Mouse (Mus musculus): ENCODE results near the gene Map3k4. TPM values are rescaled to one million over a fixed set of nuclear protein-coding genes. Genes with fewer than 3 reads are reported as not detected.
A peak's percentile ranks its signal among the peaks of the same experiment; 100 is the strongest.

Gene Map3k4
- polyA plus RNA-seq, 1 experiment from 2014 or later, result 63.0 TPM

DNA sequence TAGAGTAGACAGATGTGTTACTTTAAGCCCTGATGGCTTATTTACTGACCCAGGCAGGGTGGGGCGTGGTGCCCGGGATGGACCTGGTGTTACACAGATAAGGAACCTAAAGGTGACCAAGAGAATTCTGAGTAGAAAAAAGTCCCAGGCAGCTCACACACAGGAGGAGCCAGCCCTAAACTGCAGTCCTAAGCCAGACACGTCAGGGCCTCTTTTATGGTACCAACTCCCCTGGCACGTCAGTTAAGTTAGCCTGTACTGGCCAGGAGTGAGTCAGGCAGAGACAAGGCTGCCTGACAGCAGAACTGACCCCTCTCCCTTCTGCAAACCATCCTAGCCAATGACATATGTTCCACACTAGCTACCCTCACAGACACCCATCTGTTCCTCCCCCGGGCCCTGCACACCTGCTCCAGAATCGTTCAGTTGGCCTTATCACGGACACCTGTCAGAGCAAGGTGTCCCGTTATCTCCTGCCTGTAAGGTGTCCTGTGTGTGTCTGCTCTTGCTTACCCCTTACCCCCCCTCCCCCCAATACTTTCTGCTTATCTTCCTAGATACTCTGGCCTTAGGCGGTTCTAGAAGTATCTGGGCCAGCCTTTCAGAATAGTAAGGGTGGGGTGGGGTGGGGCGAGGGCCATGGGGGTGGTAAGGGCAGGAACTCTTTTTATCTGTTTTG lies 113.4 kb downstream of the Map3k4 start:
- no peaks in the 10 kb centered on the region for H3K9me3 ChIP-seq
- 0 out of 2 replicates have a peak overlapping the region, but pooled peaks have one; percentile 23 for H3K9ac ChIP-seq (replicated peaks)
- peak overlapping the region; percentile 62 for H3K27ac ChIP-seq

DNA sequence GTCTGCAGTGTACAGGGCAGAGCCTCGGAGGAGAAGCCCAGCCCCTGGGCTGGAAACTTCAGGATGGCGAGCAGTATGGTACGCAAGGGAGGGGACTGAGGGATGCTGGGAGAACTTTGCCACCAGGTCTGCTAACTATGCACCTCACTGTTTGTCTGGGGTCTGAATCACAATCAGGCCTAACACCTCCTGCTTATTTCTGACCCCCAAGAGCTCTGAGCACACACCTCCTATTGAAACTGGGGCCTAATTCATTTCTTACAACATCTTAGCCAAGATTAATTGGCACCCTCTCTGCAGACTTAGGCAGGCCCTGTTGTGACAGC lies 113.9 kb downstream of the Map3k4 start:
- 0 out of 2 replicates have a peak overlapping the region, but pooled peaks have one; percentile 23 for H3K9ac ChIP-seq (replicated peaks)
- no peak overlapping the region for H3K4me2 ChIP-seq
- WGBS, result 62% methylated on average over 3 of the region's 3 CpGs
- peaks cover 3% of the 10 kb centered on the region; the same call in 1 of the 2 replicates for H3K27me3 ChIP-seq
- H3K36me3 ChIP-seq, result peaks cover 11% of the 10 kb centered on the region; the same call in 1 of the 2 replicates
- no peak for ATAC-seq (ENCODE audit: insufficient number of reproducible peaks, insufficient read depth, low FRiP score, low TSS enrichment, low read depth)
- no peaks in the 10 kb centered on the region for H3K9me3 ChIP-seq
- peaks cover 53% of the 10 kb centered on the region for H3K4me1 ChIP-seq (replicated peaks)
- no peak overlapping the region for H3K4me3 ChIP-seq (replicated peaks)
- H3K27ac ChIP-seq, result peak overlapping the region; percentile 47; the same call in 1 of the 2 replicates

More for the DNA sequence above, 113.4 kb downstream of the Map3k4 start:
- H3K4me3 ChIP-seq (replicated peaks), result no peak overlapping the region
- H3K36me3 ChIP-seq, result 0 out of 2 replicates have a peak, but pooled peaks cover 6% of the 10 kb centered on the region
- H3K4me1 ChIP-seq (replicated peaks), result peaks cover 53% of the 10 kb centered on the region
- ATAC-seq (ENCODE audit: insufficient number of reproducible peaks, insufficient read depth, low FRiP score, low TSS enrichment, low read depth), result peak; percentile 45; the same call in 1 of the 2 replicates
- H3K4me2 ChIP-seq, result 0 out of 2 replicates have a peak overlapping the region, but pooled peaks have one; percentile 1
- 59% methylated on average over 10 of the region's 10 CpGs for WGBS
- peaks cover 3% of the 10 kb centered on the region; the same call in 1 of the 2 replicates for H3K27me3 ChIP-seq

DNA sequence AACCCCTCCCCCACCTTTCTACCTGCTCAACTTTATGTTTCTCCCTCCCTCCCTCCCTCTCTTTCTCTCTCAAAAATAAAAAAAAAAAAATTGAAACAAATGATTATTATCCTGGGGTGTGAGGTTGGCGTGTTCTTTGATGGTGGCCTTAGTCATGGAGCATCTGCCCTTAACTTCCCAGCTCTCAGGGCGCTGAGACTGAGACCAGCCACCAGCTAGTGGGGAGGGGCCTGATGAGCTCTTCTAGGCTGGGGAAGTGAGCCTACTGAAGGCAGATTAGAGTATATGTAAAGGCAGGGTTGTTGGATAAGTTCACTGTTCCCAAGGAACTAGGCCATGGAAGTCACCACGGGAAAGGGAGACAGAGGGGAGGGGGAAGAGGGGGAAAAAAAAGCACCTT lies 114.3 kb downstream of the Map3k4 start:
- Histone ChIP-seq H3K9ac (replicated peaks) (no peak overlapping the region), H3K4me1 (replicated peaks) (peaks cover 53% of the 10 kb centered on the region), H3K4me2 (no peak overlapping the region), H3K36me3 (peaks cover 15% of the 10 kb centered on the region; the same call in 1 of the 2 replicates), H3K4me3 (replicated peaks) (no peak overlapping the region), H3K9me3 (no peaks in the 10 kb centered on the region), H3K27me3 (peaks cover 3% of the 10 kb centered on the region; the same call in 1 of the 2 replicates), H3K27ac (peak overlapping the region; percentile 47; the same call in 1 of the 2 replicates)
- no peak for ATAC-seq (ENCODE audit: insufficient number of reproducible peaks, insufficient read depth, low FRiP score, low TSS enrichment, low read depth)
- 65% methylated on average over 3 of the region's 3 CpGs for WGBS

DNA sequence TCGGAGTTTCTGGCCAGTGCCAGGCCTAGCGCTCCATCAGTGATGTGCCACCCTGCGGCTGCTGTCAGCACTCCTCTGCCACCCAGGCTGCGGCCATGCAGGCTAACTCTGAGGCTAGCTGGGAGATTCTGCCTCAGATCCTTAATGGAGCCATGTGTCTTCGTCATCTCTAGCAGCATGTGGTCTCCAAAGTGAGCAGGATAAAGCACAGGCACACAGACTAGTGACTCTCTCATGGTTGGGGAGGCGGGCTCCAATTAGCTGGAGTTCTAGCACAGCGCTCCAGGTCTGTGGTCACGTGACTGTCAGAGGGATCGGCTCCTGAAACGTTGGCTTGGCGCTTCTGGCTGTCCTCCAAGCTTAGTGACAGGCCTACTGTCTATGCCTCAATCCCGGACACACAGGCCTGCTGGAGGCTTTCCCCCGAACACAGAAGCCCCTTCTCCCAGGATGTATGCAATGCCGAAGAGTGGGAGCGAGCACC lies 115.1 kb downstream of the Map3k4 start:
- no peak for ATAC-seq (ENCODE audit: insufficient number of reproducible peaks, insufficient read depth, low FRiP score, low TSS enrichment, low read depth)
- no peak overlapping the region for H3K4me3 ChIP-seq (replicated peaks)
- H3K9me3 ChIP-seq, result no peaks in the 10 kb centered on the region
- H3K27ac ChIP-seq, result 0 out of 2 replicates have a peak overlapping the region, but pooled peaks have one; percentile 13
- peaks cover 17% of the 10 kb centered on the region; the same call in 1 of the 2 replicates for H3K36me3 ChIP-seq
- peaks cover 51% of the 10 kb centered on the region for H3K4me1 ChIP-seq (replicated peaks)
- no peak overlapping the region for H3K4me2 ChIP-seq
- WGBS, result 60% methylated on average over 15 of the region's 15 CpGs
- H3K9ac ChIP-seq (replicated peaks), result no peak overlapping the region
- H3K27me3 ChIP-seq, result peaks cover 3% of the 10 kb centered on the region; the same call in 1 of the 2 replicates

DNA sequence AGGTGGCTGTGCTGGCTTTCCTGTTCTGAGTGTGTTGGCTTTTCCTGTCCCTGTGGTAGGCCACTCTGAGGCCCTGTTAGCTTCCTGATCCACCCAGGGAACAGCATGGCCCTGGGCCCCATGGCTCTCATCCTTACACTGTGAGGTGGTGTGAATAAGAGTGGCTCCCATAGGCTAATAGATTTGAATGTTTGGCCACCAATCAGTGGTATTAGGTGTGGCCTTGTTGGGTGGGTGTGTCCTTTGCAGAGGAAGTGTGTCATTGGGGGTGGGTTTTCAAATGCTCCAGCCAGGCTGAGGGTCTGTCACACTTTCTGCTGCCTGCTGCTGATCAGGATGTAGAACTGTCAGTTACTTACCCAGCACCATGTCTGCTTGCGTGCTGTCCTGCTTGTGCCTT lies 117.5 kb downstream of the Map3k4 start:
- 88% methylated on average over 1 of the region's 1 CpGs for WGBS
- no peak overlapping the region for H3K9ac ChIP-seq (replicated peaks)
- H3K4me2 ChIP-seq, result no peak overlapping the region
- peaks cover 27% of the 10 kb centered on the region; the same call in 1 of the 2 replicates for H3K36me3 ChIP-seq
- peaks cover 29% of the 10 kb centered on the region for H3K4me1 ChIP-seq (replicated peaks)
- no peak overlapping the region for H3K4me3 ChIP-seq (replicated peaks)
- peaks cover 3% of the 10 kb centered on the region; the same call in 1 of the 2 replicates for H3K27me3 ChIP-seq
- no peaks in the 10 kb centered on the region for H3K9me3 ChIP-seq
- no peak overlapping the region for H3K27ac ChIP-seq
- ATAC-seq (ENCODE audit: insufficient number of reproducible peaks, insufficient read depth, low FRiP score, low TSS enrichment, low read depth), result no peak

DNA sequence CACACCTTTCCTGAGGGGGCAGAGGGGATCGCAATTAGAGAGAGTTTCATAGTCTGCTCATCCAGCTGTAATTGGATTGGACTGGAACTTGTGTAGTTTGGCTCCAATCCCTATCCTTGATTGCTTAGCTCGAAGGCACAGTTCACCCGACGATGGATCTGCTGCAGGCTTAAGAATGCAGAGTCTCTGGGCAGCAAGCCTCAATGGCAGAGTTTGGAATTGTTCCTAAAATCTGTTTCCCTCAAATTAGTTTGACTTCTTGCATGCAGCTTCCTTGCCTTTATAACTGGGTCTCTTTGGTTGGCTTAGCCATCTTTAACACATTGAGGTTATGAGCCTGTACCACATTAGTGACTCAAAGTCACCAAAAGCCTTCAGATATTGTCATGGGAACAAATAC lies 118.7 kb downstream of the Map3k4 start:
- WGBS, result 77% methylated on average over 4 of the region's 4 CpGs
- peaks cover 29% of the 10 kb centered on the region for H3K4me1 ChIP-seq (replicated peaks)
- H3K9me3 ChIP-seq, result no peaks in the 10 kb centered on the region
- H3K4me3 ChIP-seq (replicated peaks), result no peak overlapping the region
- H3K9ac ChIP-seq (replicated peaks), result no peak overlapping the region
- peaks cover 27% of the 10 kb centered on the region; the same call in 1 of the 2 replicates for H3K36me3 ChIP-seq
- no peak for ATAC-seq (ENCODE audit: insufficient number of reproducible peaks, insufficient read depth, low FRiP score, low TSS enrichment, low read depth)
- peaks cover 3% of the 10 kb centered on the region; the same call in 1 of the 2 replicates for H3K27me3 ChIP-seq
- no peak overlapping the region for H3K27ac ChIP-seq
- H3K4me2 ChIP-seq, result no peak overlapping the region

DNA sequence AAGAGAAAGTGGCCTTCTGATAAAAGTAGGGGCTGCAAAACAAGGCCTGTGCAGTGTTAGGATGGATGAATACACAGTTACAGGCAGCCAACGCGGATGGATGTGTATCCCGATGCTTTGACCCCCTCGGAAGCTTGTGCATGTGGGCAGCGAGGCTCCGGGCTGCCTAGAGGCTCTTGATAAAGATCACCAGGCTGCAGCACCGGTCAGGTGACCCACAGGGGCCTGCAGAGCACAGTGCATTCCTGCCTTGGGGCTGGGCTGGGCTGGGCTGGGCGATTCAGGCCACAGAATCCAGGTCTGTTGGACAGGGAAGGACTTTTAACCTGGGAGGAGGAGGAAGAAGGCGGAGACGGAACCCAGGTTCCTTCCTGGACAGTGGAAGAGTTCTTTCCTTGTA lies 123.0 kb downstream of the Map3k4 start:
- Histone ChIP-seq H3K27me3 (no peaks in the 10 kb centered on the region), H3K4me3 (replicated peaks) (no peak overlapping the region), H3K9me3 (no peaks in the 10 kb centered on the region), H3K9ac (replicated peaks) (no peak overlapping the region), H3K36me3 (peaks cover 27% of the 10 kb centered on the region; the same call in 1 of the 2 replicates), H3K4me2 (peak overlapping the region; percentile 6; the same call in 1 of the 2 replicates), H3K27ac (peak overlapping the region; percentile 77), H3K4me1 (replicated peaks) (peaks cover 18% of the 10 kb centered on the region)
- ATAC-seq (ENCODE audit: insufficient number of reproducible peaks, insufficient read depth, low FRiP score, low TSS enrichment, low read depth), result no peak
- WGBS, result 48% methylated on average over 10 of the region's 10 CpGs

DNA sequence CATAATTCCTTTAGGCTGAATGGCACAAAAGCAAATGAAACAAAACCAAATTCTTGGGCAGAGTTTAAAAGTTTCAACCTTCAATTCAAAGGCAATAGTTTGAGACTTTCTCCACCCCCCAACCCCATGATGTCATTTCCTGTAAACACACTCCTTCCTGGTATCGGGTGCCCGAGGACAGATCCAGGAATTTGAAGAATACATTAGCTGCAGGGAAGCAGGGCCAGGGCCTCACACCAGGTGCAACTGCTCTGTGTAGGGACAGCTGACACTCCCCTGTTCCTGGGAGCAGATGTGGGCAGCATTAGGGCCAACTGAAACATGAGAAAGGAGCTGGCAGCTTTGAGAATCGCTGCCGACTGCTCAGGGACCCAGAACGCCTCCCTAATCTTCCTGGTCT lies 123.5 kb downstream of the Map3k4 start:
- WGBS, result 17% methylated on average over 5 of the region's 5 CpGs
- Histone ChIP-seq H3K27ac (peak overlapping the region; percentile 77), H3K9ac (replicated peaks) (no peak overlapping the region)

DNA sequence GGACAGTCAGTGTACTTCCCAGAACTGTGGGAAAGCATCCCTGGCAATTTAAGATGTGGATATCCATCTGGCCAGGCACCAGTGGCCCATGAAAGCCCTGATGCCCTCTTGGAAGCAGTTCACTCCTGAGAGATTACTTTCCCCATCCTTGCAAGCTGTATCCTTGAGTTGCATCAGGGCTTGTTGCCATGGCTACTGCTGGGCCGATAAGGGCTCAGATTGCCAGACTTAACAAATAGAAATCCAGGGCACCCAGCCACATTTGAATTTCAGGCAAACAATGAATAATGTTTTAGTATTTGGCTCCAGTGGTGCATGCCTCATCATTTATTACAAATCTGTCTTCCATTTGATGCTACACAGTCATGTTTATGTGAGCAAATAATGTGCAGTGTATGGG lies 130.8 kb downstream of the Map3k4 start:
- Histone ChIP-seq H3K36me3 (peaks cover 12% of the 10 kb centered on the region; the same call in 1 of the 2 replicates), H3K4me2 (no peak overlapping the region), H3K9ac (replicated peaks) (no peak overlapping the region), H3K27me3 (no peaks in the 10 kb centered on the region), H3K4me3 (replicated peaks) (no peak overlapping the region), H3K27ac (no peak overlapping the region), H3K4me1 (replicated peaks) (no peaks in the 10 kb centered on the region), H3K9me3 (0 out of 2 replicates have a peak, but pooled peaks cover 4% of the 10 kb centered on the region)
- WGBS, result 70% methylated on average over 1 of the region's 1 CpGs
- ATAC-seq (ENCODE audit: insufficient number of reproducible peaks, insufficient read depth, low FRiP score, low TSS enrichment, low read depth), result no peak

More for the DNA sequence above, 123.5 kb downstream of the Map3k4 start:
- Histone ChIP-seq H3K36me3 (peaks cover 26% of the 10 kb centered on the region; the same call in 1 of the 2 replicates), H3K4me2 (peak overlapping the region; percentile 6; the same call in 1 of the 2 replicates), H3K4me1 (replicated peaks) (peaks cover 18% of the 10 kb centered on the region), H3K4me3 (replicated peaks) (no peak overlapping the region), H3K27me3 (no peaks in the 10 kb centered on the region), H3K9me3 (no peaks in the 10 kb centered on the region)
- 0 out of 2 replicates have a peak, but pooled peaks have one; percentile 67 for ATAC-seq (ENCODE audit: insufficient number of reproducible peaks, insufficient read depth, low FRiP score, low TSS enrichment, low read depth)

DNA sequence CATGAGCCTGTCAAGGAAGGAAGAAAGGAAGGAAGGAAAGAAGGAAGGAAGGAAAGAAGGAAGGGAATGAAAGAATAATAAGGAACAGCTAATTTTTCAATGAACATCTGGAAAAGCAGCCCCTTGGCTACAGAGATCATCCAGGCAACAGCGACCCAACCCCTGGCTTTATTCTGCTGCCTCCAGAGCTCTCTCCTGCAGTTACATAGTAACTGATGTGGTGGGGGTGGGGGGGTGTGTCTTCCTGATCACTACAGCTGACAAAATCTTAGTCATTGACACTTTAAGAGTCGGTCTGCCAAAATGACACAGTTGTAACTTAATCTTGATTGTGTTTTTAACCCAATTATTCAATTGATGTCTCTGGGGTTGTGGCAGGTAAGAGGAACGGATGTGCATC lies 132.3 kb downstream of the Map3k4 start:
- Histone ChIP-seq H3K4me1 (replicated peaks) (no peaks in the 10 kb centered on the region), H3K36me3 (peaks cover 12% of the 10 kb centered on the region; the same call in 1 of the 2 replicates), H3K27me3 (no peaks in the 10 kb centered on the region), H3K27ac (no peak overlapping the region), H3K4me2 (no peak overlapping the region), H3K9me3 (0 out of 2 replicates have a peak, but pooled peaks cover 4% of the 10 kb centered on the region), H3K9ac (replicated peaks) (no peak overlapping the region), H3K4me3 (replicated peaks) (no peak overlapping the region)
- 87% methylated on average over 3 of the region's 3 CpGs for whole genome bisulfite sequencing
- ATAC-seq (ENCODE audit: insufficient number of reproducible peaks, insufficient read depth, low FRiP score, low TSS enrichment, low read depth), result no peak

DNA sequence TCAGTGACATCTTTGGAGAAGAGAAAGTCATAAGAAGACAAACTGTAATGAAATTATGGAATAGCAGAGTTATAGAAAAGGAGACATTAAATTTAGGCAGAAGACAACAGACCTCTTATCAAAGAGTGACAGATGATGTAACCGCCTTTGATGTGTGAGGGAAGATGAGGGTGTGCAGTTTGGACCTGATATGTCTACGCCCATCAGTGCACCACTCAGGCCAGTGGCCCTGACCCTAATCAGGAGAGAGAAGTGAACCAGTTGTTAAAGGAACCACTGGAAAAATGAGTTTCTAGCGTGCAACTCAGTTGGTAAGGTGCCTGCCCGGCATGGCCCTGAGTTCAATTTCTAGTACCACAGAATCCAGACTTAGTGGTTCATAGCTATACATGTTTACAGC lies 132.7 kb downstream of the Map3k4 start:
- Histone ChIP-seq H3K4me2 (no peak overlapping the region), H3K27me3 (no peaks in the 10 kb centered on the region), H3K9me3 (0 out of 2 replicates have a peak, but pooled peaks cover 4% of the 10 kb centered on the region), H3K9ac (replicated peaks) (no peak overlapping the region), H3K27ac (no peak overlapping the region), H3K4me1 (replicated peaks) (no peaks in the 10 kb centered on the region), H3K36me3 (peaks cover 12% of the 10 kb centered on the region; the same call in 1 of the 2 replicates), H3K4me3 (replicated peaks) (no peak overlapping the region)
- no peak for ATAC-seq (ENCODE audit: insufficient number of reproducible peaks, insufficient read depth, low FRiP score, low TSS enrichment, low read depth)
- 94% methylated on average over 4 of the region's 4 CpGs for WGBS
